Mouse (Mus musculus): ENCODE data around the gene Nudt19.
A peak's percentile ranks its signal among the peaks of the same experiment; 100 is the strongest.
"Not testable (repeated sequence)": the region's sequence is repeated elsewhere in the genome, so short reads cannot be mapped to it uniquely, and the experiment has no call there.

Gene Nudt19

GRCm38 (mm10) chr7:35564872-35565271 is 8.8 kb upstream of the Nudt19 start:
- DNase-seq (ENCODE audit: low spot score): not testable (repeated sequence)

- no peak for DNase-seq (ENCODE audit: low spot score)
Measured at GRCm38 (mm10) chr7:35564067-35564865, 8.2 kb upstream of the Nudt19 start.

DNA sequence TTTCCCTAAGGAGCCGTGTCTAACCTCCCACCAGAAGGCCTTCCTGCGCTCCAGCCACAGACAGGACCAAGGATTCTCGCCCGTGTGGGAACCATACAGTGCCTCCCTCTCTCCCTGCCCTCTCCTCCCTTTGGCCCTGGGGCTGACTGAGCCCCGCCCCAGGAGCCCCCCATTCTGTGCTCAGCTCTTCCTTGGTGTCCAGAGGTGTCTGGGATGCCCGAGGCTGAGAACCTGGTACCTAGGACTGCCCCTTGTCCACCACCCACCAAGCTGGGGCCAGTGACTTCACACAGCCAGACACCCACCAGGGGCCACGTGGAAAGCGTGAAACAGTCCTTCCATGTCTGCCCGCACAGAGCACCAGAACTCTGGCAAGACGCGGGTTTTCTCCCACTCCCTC is 7.0 kb upstream of the Nudt19 start:
- DNase-seq (ENCODE audit: low spot score): no peak

DNA sequence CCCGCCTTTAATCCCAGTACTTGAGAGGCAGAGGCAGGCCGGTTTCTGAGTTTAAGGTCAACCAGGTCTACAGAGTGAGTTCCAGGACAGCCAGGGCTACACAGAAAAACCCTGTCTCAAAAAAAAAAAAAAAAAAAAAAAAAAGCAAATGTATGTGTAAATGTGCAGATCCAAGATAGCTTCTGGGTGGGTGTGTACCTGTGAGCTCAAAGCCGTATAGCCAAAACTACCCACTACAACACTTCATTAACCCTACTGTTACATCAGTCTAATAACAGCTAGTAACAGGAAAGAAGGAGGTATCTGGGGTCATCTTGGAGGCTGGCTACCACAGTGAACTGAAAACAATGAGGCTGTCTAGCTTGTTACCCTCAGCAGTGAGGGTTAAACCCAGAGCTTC is 3.7 kb upstream of the Nudt19 start:
- DNase-seq (ENCODE audit: low spot score): no peak

- no peak for DNase-seq (ENCODE audit: low spot score)
Measured at GRCm38 (mm10) chr7:35558681-35559080, 2.6 kb upstream of the Nudt19 start.

- peak; percentile 47 for DNase-seq (ENCODE audit: low spot score)
Measured at GRCm38 (mm10) chr7:35557577-35557976, 1.5 kb upstream of the Nudt19 start.

DNA sequence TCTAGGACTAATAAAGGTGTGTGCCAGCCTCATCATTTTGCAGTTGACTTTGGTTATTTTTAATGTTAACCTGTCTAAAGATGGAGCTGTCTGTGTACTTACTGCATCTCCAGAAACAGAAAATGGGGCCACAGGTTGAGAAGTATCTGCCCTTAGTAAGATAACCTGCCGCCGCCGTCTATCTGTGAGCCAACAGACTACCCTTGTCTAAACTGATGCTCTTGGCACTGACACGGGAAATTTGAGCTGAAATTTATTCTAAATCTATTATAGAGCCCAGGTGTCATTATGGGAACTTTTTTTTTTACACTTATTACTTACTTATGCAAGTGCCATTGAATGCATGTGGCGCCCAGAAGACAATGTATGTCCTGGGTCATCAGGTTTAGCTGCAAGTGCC is 801 bp upstream of the Nudt19 start:
- no peak for DNase-seq (ENCODE audit: low spot score)

- peak; percentile 88 for DNase-seq (ENCODE audit: low spot score)
Measured at GRCm38 (mm10) chr7:35555224-35556204, 590 bp downstream of the Nudt19 start.

GRCm38 (mm10) chr7:35554605-35555175 is 1.4 kb downstream of the Nudt19 start:
- DNase-seq (ENCODE audit: low spot score): peak; percentile 18

- no peak for DNase-seq (ENCODE audit: low spot score)
Measured at GRCm38 (mm10) chr7:35553751-35554604, 2.1 kb downstream of the Nudt19 start.

DNA sequence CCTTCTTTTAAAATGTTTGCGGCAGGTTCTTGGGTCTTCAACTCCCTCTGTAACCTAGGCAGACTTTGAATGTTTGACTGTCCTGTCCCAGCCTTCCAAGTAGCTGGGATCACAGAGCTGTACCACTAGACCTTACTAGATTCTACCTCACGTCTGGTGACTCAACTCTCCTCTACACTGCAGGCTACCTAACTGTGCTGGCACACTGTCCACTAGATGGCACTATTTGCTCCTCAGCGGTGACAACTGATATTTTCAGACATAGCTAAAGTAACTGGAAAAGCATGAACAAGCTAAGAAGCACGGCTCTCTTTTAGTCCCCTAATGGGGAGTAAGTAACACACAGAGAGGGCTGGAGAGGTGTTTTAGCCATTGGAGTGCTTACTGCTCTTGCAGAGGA is 10.2 kb downstream of the Nudt19 start:
- peak; percentile 42 for DNase-seq (ENCODE audit: low spot score)

DNA sequence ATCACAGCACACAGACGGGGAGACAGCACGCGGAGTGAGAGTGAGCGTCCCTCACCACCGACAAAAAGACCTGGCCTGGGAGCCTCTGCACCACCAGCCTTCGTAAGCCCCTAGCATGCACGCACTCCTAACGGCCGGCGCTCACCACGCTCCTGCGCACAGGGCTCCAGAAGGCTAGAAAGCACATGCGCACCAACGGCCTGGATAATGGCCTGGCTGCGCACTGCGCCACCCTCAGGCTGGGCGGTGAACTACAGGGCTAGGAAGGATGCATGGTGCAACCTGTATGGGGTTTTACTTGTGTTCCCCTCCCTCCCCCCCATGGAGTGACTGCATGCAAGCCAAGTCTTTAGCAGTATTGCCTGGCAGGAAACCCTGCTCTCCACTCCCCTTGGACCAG is 18.5 kb downstream of the Nudt19 start, which contains the start of gene Tdrd12:
Tdrd12 (minus strand) TSS at position 184 of the 400 bp plus-strand sequence.
- no peak for DNase-seq (ENCODE audit: low spot score)

DNA sequence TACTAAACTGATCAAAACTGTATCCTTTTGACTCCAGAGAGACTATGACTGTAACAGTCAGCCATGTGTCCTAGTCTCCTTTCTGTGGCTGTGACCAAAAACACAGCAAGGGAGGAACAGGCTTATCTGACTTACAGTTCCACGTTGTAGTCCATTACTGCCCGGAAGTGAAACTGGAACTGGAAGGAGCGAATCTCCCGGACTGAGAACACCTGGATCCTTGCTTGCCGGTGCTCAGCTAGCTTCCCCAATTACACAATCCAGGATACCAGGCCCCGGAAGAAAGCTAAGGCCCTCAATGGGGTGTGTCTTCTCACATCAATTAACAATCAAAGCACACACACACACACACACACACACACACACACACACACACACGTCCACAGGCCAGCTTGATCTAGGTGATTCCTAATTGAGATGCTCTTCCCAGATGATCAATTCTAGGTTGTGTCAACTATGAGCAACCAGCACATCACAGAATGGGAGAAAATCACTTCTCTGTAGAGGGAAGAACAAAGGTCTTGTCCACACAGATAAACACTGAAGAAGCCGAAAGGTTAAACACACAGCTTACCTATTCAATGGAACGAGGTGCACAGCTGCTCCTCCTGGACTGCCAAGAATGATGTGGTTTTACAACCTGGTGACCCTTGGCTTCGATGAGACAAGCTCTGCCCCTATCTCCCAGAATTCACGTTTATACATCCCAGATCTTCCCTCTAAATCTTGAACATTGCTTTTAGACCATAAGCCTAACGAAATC is 20.2 kb downstream of the Nudt19 start:
- DNase-seq (ENCODE audit: low spot score): peak; percentile 58

- DNase-seq (ENCODE audit: low spot score): not testable (repeated sequence)
Measured at GRCm38 (mm10) chr7:35530544-35530943, 25.6 kb downstream of the Nudt19 start.

- DNase-seq (ENCODE audit: low spot score): no peak
Measured at GRCm38 (mm10) chr7:35530026-35530425, 26.1 kb downstream of the Nudt19 start.

DNA sequence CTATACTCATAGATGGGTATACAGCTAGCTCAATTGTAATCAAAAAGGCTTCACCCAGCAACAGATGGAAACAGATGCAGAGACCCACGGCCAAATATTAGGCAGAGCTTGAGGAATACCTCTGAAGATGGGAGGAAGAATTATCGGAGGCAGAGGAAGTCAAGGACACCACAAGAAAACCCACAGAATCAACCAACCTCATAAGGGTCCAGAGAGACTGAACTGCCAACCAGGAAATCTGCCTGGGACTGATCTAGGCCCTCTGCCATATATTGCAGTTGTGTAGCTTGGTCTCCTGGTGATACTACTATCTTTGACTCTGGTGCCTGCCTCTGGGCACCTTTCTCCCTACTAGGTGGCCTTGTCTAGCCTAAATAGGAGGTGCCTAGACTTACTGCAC is 29.3 kb downstream of the Nudt19 start:
- DNase-seq (ENCODE audit: low spot score): no peak

DNA sequence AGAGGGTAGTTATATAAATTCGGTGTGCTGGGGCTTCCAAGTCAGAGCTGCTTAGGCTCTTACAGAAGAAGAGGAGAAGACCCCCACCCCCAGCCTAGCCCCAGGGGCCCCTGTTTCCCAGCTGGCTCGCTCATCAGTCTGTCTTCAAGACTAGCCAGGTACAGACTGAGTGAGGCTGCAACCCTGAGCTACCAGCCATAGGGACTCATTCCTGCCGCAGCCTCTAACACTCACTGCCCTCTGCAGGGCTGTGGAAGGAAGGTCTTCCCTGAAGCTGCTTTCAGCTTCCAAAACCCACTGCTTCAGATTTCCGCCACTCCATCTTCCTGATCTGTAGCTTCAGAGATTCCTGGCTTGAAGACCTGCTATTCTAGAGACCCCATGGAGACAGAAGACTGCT is 54.1 kb downstream of the Nudt19 start:
- peak; percentile 13 for DNase-seq (ENCODE audit: low spot score)

- DNase-seq (ENCODE audit: low spot score): no peak
Measured at GRCm38 (mm10) chr7:35497516-35497915, 58.6 kb downstream of the Nudt19 start.

Measured in yolk sac, embryonic 10.5 days (tissue).